Mouse (Mus musculus): Measurements from ENCODE around the gene Cyp24a1.

DNA sequence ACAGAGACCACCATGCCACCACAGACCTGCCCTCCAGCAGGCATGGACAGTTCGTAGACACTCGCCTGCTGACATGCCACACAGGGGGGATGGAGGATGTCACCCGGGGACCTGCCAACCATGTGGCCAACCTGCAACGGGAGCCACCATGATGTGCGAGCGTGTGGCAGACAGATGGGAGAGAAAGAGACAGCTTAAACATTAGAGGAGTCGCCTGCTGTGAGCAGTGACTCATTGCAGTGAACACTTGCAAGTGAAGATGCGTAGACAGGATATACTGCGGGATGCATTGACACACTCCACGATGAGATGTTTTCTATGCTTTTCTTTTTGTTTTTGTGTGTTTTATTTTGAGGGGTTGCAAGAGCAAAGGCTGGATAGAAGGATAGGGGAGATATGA lies 49.3 kb downstream of the Cyp24a1 start:
- TF ChIP-seq RCOR1 (IDR thresholded peaks at IDR 0.05; ENCODE audit: low read depth, low read length): no peak
- no peak for TF ChIP-seq CTCF (IDR thresholded peaks at IDR 0.05 in 2 of 3, conservative IDR thresholded peaks at IDR 0.05 in 1 of 3; ENCODE audit: control insufficient read depth in 1 of 3, insufficient read depth in 1 of 3, low read depth in 2 of 3, low read length in 3 of 3, poor library complexity in 1 of 3, severe bottlenecking in 1 of 3)
- no peak for TF ChIP-seq USF2 (IDR thresholded peaks at IDR 0.05; ENCODE audit: borderline replicate concordance in 1 of 2, insufficient read depth in 1 of 2, low read depth in 1 of 2, low read length in 2 of 2)
- no peak for TF ChIP-seq GABPA (IDR thresholded peaks at IDR 0.05; ENCODE audit: low read depth, low read length)

Data from MEL (cell line).